Mouse (Mus musculus) myocyte (in vitro differentiated cells): ENCODE results near the gene Spop.

ENCODE experiments used
- E2F4 ChIP-seq: IDR thresholded peaks from one replicate; pipeline ENCODE4 v1.6.1; 2011; ENCODE audit warnings: mild to moderate bottlenecking, control low read depth, moderate library complexity; ENCODE audit not compliant: insufficient read depth
- POLR2A ChIP-seq: IDR thresholded peaks from one replicate; pipeline ENCODE4 v1.6.1; 2011; ENCODE audit warnings: low read depth, mild to moderate bottlenecking, control low read depth, moderate library complexity; ENCODE audit not compliant: insufficient read length
- POLR2AphosphoS2 ChIP-seq: IDR thresholded peaks from one replicate; pipeline ENCODE4 v1.6.1; 2011; ENCODE audit warnings: low read depth, control low read depth; ENCODE audit not compliant: insufficient read length
- USF1 ChIP-seq: IDR thresholded peaks from one replicate; pipeline ENCODE4 v1.6.1; 2011; ENCODE audit warnings: low read depth, mild to moderate bottlenecking, control low read depth, moderate library complexity

DNA sequence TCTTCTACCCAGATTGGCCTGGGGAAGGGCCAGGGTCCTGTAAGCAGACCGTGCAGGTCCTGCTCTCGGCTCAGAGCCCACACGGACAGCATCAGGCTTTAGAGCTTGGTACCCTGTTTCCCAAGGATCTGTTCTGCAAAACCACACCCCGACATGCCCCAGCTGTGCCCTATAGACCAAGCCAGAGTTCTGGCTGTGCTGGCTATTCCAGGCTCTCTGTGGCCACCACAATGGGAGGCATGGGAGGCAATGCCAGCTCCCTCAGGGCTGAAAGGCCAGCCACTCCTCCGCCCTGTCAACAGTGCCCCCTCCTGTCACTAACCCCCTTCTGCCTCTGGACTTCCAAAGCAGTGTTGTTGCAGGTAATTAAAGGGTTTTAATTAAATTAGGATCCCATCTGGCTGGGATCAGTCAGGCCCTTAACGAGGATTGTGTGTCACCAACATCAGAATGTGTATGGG lies 90.4 kb downstream of the Spop start:
- no peak for TF ChIP-seq POLR2A
- TF ChIP-seq POLR2AphosphoS2: no peak
- TF ChIP-seq USF1: no peak
- no peak for TF ChIP-seq E2F4
